Mouse (Mus musculus) heart, postnatal 0 days (tissue): ENCODE measurements at regions not wholly inside any gene's neighbourhood (a gene's known extent, or its start where the extent isn't known, plus 50 kb on each side); places are given as distances from the start of the nearest gene placed in this dataset.

ENCODE experiments used
- CTCF ChIP-seq: IDR thresholded peaks from 2 replicates; pipeline ENCODE4 v1.5.1; 2016; ENCODE audit warnings: antibody characterized with exemption, control low read depth, low read depth
- EP300 ChIP-seq: IDR thresholded peaks from 2 replicates; pipeline ENCODE4 v1.6.1; 2016; ENCODE audit warnings: antibody characterized with exemption, low read depth

GRCm38 (mm10) chr6:50720346-50720745, 66.1 kb upstream of the Npvf start:
- TF ChIP-seq CTCF (no peak), EP300 (no peak)
